Mouse (Mus musculus): ENCODE measurements around the gene Usp21. TPM values are rescaled to one million over a fixed set of nuclear protein-coding genes. Genes with fewer than 3 reads are reported as not detected.

Usp21 gene
- polyA plus RNA-seq, 1 experiment from 2014 or later: 15.1 TPM

DNA sequence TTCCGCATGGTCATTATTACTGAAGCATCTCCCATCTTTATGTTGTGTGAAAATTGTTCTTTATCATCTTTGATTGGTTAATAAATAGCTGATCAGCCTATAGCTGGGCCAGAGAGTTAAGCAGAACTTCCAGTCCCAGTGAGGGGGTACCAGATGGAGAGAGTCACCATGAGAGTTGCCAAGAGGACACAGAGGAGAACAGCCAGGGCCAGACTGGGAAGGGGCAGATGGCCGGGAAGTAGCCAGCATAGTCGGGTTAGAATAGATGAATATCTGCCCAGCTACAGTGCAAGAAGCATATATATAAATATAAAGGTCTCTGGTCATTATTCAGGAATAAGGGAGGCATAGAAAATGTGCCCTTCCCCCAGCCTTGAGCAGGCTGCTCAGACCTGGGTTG is 10.4 kb upstream of the Usp21 start:
- H3K4me2 ChIP-seq (ENCODE audit: low read depth, low read length): no peak overlapping the region
- no peaks in the 10 kb centered on the region for H3K36me3 ChIP-seq (replicated peaks; ENCODE audit: insufficient read depth, low read length)
- no peak overlapping the region for H3K27ac ChIP-seq (ENCODE audit: low read depth)
- DNase-seq (no peak), ATAC-seq (no peak)
- 70% methylated on average over 3 of the region's 3 CpGs for WGBS (ENCODE audit: insufficient replicate concordance)
- peaks cover 8% of the 10 kb centered on the region for H3K27me3 ChIP-seq (ENCODE audit: insufficient read depth, low read length)
- peaks cover 2% of the 10 kb centered on the region; the same call in 1 of the 2 replicates for H3K9me3 ChIP-seq (ENCODE audit: low read length)
- H3K4me1 ChIP-seq (ENCODE audit: insufficient read depth): peaks cover 7% of the 10 kb centered on the region
- H3K9ac ChIP-seq (replicated peaks): no peak overlapping the region
- no peak overlapping the region for H3K4me3 ChIP-seq (ENCODE audit: low read depth, low read length)
- TF ChIP-seq CTCF (IDR thresholded peaks at IDR 0.05; ENCODE audit: low read depth) (no peak), EP300 (IDR thresholded peaks at IDR 0.05; ENCODE audit: low read depth) (no peak)

DNA sequence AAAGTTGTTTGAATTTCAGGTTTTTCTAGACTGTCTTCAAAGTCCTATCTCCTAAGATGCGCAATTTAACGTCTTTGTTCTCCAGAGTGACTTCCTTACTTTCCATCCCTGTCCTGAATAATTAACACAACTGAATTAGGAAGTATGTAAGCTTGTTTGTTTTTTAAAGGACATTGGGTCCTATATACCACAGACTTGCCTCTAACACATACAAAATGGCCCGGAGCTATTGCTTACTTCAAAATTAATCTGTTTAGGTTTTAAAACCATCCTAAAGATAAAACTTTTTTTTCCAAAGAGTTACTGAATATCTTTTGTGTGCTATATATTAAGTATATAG is 7.2 kb upstream of the Usp21 start:
- Histone ChIP-seq H3K27ac (ENCODE audit: low read depth) (peak overlapping the region; percentile 94), H3K4me1 (ENCODE audit: insufficient read depth) (peaks cover 19% of the 10 kb centered on the region), H3K9me3 (ENCODE audit: low read length) (peaks cover 2% of the 10 kb centered on the region; the same call in 1 of the 2 replicates), H3K4me2 (ENCODE audit: low read depth, low read length) (peak overlapping the region; percentile 73), H3K36me3 (replicated peaks; ENCODE audit: insufficient read depth, low read length) (no peaks in the 10 kb centered on the region), H3K9ac (replicated peaks) (peak overlapping the region; percentile 77), H3K27me3 (ENCODE audit: insufficient read depth, low read length) (peaks cover 8% of the 10 kb centered on the region), H3K4me3 (ENCODE audit: low read depth, low read length) (peak overlapping the region; percentile 67)
- 9% methylated on average over 3 of the region's 3 CpGs for WGBS (ENCODE audit: insufficient replicate concordance)
- DNase-seq (no peak), ATAC-seq (0 out of 2 replicates have a peak, but pooled peaks have one; percentile 20)
- TF ChIP-seq CTCF (IDR thresholded peaks at IDR 0.05; ENCODE audit: low read depth): no peak

DNA sequence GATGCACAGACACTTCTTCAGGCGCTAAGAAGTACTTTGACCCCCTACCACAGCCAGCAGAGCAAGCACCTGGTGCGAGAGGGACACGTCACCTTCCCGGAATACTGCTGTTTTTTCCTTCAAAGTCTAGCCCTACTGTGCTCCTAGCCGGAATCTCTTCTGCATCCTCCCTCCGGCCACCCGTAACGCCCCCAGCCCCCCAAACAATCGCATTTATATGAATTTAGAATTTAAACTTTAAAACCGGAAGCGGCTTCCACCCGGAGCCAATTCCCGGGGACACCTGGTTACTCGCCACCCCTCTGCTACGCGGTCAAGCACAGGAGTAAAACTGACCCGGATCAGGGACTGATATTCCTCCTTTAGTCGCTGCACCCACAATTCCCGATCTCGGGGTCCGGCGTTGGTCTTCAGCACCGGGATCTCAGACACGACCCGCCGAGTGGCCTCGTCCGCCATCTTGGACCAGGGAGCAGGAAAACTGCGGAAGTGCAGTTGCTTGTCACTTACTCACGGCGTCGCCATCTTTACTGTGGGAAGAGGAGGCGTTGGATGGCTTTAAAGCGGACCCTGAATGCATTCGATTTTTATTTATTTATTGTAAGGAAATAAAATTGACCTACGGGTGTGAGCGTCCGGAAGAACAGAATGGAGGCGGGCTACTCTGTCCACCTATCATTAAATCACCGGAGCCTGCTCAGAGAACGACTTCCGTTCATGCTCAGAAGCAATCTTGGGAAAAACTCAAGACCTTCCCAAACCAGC is 6.7 kb upstream of the Usp21 start, which contains the start of gene Ufc1:
Ufc1 (minus strand) TSS at position 727 of the 765 bp plus-strand sequence.
- TF ChIP-seq CTCF (IDR thresholded peaks at IDR 0.05; ENCODE audit: low read depth): peak; percentile 62
- no peak; the same call in 1 of the 2 replicates for TF ChIP-seq EP300 (IDR thresholded peaks at IDR 0.05; ENCODE audit: low read depth)
- Histone ChIP-seq H3K9me3 (ENCODE audit: low read length) (peaks cover 2% of the 10 kb centered on the region; the same call in 1 of the 2 replicates), H3K4me2 (ENCODE audit: low read depth, low read length) (peak within 1 kb of the TSS; percentile 73), H3K27me3 (ENCODE audit: insufficient read depth, low read length) (peaks cover 8% of the 10 kb centered on the region), H3K4me3 (ENCODE audit: low read depth, low read length) (peak within 1 kb of the TSS; percentile 67), H3K27ac (ENCODE audit: low read depth) (peak within 1 kb of the TSS; percentile 94), H3K9ac (replicated peaks) (peak within 1 kb of the TSS; percentile 77), H3K4me1 (ENCODE audit: insufficient read depth) (peaks cover 19% of the 10 kb centered on the region), H3K36me3 (replicated peaks; ENCODE audit: insufficient read depth, low read length) (peaks cover 3% of the 10 kb centered on the region; the same call in 1 of the 2 replicates)
- ATAC-seq (peak; percentile 87), DNase-seq (peak; percentile 84)
- under 1% methylated on average over 42 of the region's 42 CpGs for WGBS (ENCODE audit: insufficient replicate concordance)

DNA sequence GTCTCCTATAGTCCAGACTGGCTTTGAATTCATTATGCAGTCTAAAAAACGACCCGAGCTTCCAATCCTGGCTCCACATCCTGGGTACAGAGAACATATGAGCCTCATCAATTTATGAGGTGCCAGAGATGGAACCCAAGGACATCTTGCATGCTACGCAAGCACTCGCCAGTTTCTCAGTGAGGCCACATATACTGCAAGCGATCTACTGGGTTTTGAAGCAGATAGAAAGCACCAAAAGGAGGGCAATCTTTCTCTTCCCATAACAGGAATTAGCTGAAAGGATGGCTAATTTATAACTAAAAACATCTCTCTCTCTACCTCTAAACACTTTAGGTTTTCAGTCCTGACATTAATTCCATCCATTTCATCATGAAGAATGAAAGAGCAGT is 6.1 kb upstream of the Usp21 start:
- Histone ChIP-seq H3K27me3 (ENCODE audit: insufficient read depth, low read length) (peaks cover 8% of the 10 kb centered on the region), H3K4me3 (ENCODE audit: low read depth, low read length) (peak overlapping the region; percentile 67), H3K27ac (ENCODE audit: low read depth) (peak overlapping the region; percentile 94), H3K36me3 (replicated peaks; ENCODE audit: insufficient read depth, low read length) (peaks cover 9% of the 10 kb centered on the region; the same call in 1 of the 2 replicates), H3K4me1 (ENCODE audit: insufficient read depth) (peaks cover 19% of the 10 kb centered on the region), H3K4me2 (ENCODE audit: low read depth, low read length) (peak overlapping the region; percentile 73), H3K9me3 (ENCODE audit: low read length) (peaks cover 2% of the 10 kb centered on the region; the same call in 1 of the 2 replicates), H3K9ac (replicated peaks) (peak overlapping the region; percentile 77)
- DNase-seq (no peak), ATAC-seq (no peak)
- TF ChIP-seq CTCF (IDR thresholded peaks at IDR 0.05; ENCODE audit: low read depth): no peak
- no peak for TF ChIP-seq EP300 (IDR thresholded peaks at IDR 0.05; ENCODE audit: low read depth)
- 40% methylated on average over 5 of the region's 5 CpGs for WGBS (ENCODE audit: insufficient replicate concordance)

DNA sequence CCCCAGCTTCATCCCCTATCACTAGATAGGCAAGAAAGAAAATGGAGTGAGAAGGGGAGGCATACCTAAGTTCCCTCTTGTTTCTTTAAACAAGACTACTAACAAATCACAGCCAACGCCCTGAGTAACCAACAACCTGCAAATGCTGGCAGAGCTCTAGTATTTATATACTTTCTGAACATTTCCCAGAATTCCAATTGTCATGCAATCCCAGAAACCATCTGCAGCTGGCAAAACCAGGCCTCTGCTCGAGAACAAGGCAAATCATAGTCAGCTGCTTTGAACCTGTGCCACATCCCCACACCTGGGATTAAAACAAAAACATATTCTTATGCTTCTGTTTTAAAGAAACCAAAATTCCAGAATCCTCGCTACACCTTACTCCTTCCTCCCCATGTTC is 5.6 kb upstream of the Usp21 start:
- Histone ChIP-seq H3K9ac (replicated peaks) (no peak overlapping the region), H3K27me3 (ENCODE audit: insufficient read depth, low read length) (peaks cover 8% of the 10 kb centered on the region), H3K36me3 (replicated peaks; ENCODE audit: insufficient read depth, low read length) (peaks cover 14% of the 10 kb centered on the region; the same call in 1 of the 2 replicates), H3K4me1 (ENCODE audit: insufficient read depth) (peaks cover 19% of the 10 kb centered on the region), H3K4me3 (ENCODE audit: low read depth, low read length) (peak overlapping the region; percentile 67; the same call in 1 of the 2 replicates), H3K4me2 (ENCODE audit: low read depth, low read length) (peak overlapping the region; percentile 73), H3K27ac (ENCODE audit: low read depth) (no peak overlapping the region), H3K9me3 (ENCODE audit: low read length) (peaks cover 2% of the 10 kb centered on the region; the same call in 1 of the 2 replicates)
- TF ChIP-seq CTCF (IDR thresholded peaks at IDR 0.05; ENCODE audit: low read depth) (no peak), EP300 (IDR thresholded peaks at IDR 0.05; ENCODE audit: low read depth) (no peak)
- no peak for DNase-seq
- 75% methylated on average over 3 of the region's 3 CpGs for WGBS (ENCODE audit: insufficient replicate concordance)
- no peak for ATAC-seq

DNA sequence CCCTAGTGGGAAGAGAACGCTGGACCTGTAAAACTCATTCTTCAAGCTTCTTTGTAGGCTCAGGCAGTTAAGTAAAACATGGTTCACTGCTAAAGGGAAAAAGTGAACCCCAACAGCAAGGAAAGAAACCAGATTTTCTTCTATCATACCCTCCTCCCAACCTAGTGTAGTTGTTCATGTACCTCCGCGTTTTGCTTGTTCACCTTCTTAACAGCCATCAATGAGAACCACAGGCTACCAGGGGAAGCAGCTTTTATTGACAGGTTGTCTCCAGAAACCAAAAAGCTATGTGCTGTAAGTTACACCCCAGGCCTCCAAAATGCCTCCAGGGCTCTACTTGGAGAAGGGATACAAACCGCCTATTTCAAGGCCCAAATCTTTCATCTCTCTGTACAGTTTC is 537 bp upstream of the Usp21 start:
- no peaks in the 10 kb centered on the region for H3K9me3 ChIP-seq (ENCODE audit: low read length)
- H3K36me3 ChIP-seq (replicated peaks; ENCODE audit: insufficient read depth, low read length): peaks cover 24% of the 10 kb centered on the region; the same call in 1 of the 2 replicates
- DNase-seq: no peak
- no peak overlapping the region for H3K9ac ChIP-seq (replicated peaks)
- peaks cover 24% of the 10 kb centered on the region for H3K4me1 ChIP-seq (ENCODE audit: insufficient read depth)
- no peak for ATAC-seq
- H3K4me3 ChIP-seq (ENCODE audit: low read depth, low read length): peak overlapping the region; percentile 82
- H3K27ac ChIP-seq (ENCODE audit: low read depth): 0 out of 2 replicates have a peak overlapping the region, but pooled peaks have one; percentile 13
- H3K4me2 ChIP-seq (ENCODE audit: low read depth, low read length): peak overlapping the region; percentile 80
- WGBS (ENCODE audit: insufficient replicate concordance): 67% methylated on average over 4 of the region's 4 CpGs
- TF ChIP-seq CTCF (IDR thresholded peaks at IDR 0.05; ENCODE audit: low read depth) (no peak), EP300 (IDR thresholded peaks at IDR 0.05; ENCODE audit: low read depth) (no peak)
- H3K27me3 ChIP-seq (ENCODE audit: insufficient read depth, low read length): no peaks in the 10 kb centered on the region
